Mouse (Mus musculus) adrenal gland, adult 8-10 months (tissue): ENCODE measurements around the gene Rlf. TPM values are rescaled to one million over a fixed set of nuclear protein-coding genes. Genes with fewer than 3 reads are reported as not detected.

ENCODE experiments used
- DNase-seq: peaks from one replicate; pipeline ENCODE4 v3.0.0; 2022
- total RNA-seq, 4 experiments: library from RNA; stranded (reverse); gene quantifications; 2 replicates each; pipeline ENCODE4 v1.2.4; 2022

Gene Rlf
- total RNA-seq, 4 experiments from 2014 or later: 13.5 to 21.6 (median 17.0) TPM

GRCm38 (mm10) chr4:121163501-121164030 lies 51.3 kb downstream of the Rlf start:
- no peak for DNase-seq

- no peak for DNase-seq
Measured at GRCm38 (mm10) chr4:121109126-121109525, 105.8 kb downstream of the Rlf start, which contains the start of gene Tmco2. TSS of gene Tmco2 (minus strand) at chr4:121109226.

GRCm38 (mm10) chr4:121103304-121103703 lies 111.6 kb downstream of the Rlf start:
- DNase-seq: no peak

- peak; percentile 59 for DNase-seq
Measured at GRCm38 (mm10) chr4:121097650-121098378, 117.1 kb downstream of the Rlf start, which contains the start of gene Zmpste24. TSS of gene Zmpste24 (minus strand) at chr4:121098241.

Other genes with a start within 250 kb of the Rlf start
- gene Smap2, start 197.8 kb downstream of the Rlf start, total RNA-seq: 10 to 100 TPM; 36.5 to 42.7 (median 40.3) TPM
- under 1 TPM; 0.40 to 0.78 (median 0.57) TPM for gene Col9a2, start 175.7 kb downstream of the Rlf start, total RNA-seq
- gene Zmpste24, start 116.8 kb downstream of the Rlf start, total RNA-seq: 10 to 100 TPM; 54.8 to 69.9 (median 57.0) TPM
- gene Tmco2, start 105.9 kb downstream of the Rlf start, total RNA-seq: not detected
- not detected for gene Gm12888, start 109.8 kb upstream of the Rlf start, total RNA-seq
- not detected for gene Gm12886, start 208.0 kb upstream of the Rlf start, total RNA-seq